Mouse (Mus musculus) stomach, postnatal 0 days (tissue): ENCODE measurements around the gene Lama4. TPM values are rescaled to one million over a fixed set of nuclear protein-coding genes. Genes with fewer than 3 reads are reported as not detected.

ENCODE experiments used
- ATAC-seq: fragments of 200-750 bp; cut with Nextera tagmentation; 2 replicates; pipeline ENCODE4 v1.8.0; 2017; ENCODE audit not compliant: low FRiP score, low TSS enrichment
- DNase-seq: peaks from one replicate; pipeline ENCODE4 v3.0.0-alpha.2; 2016; ENCODE audit warnings: low spot score
- H3K27ac ChIP-seq: fragments of 300-500 bp; sonication (generic); replicated peaks from 2 replicates; pipeline ENCODE4 v1.5.1; 2014; ENCODE audit warnings: mild to moderate bottlenecking, control low read depth
- H3K27me3 ChIP-seq: fragments of 300-500 bp; sonication (generic); 2 replicates; pipeline ENCODE4 v1.6.1; 2014; ENCODE audit warnings: low read length; ENCODE audit not compliant: control insufficient read depth, insufficient read depth
- H3K36me3 ChIP-seq: fragments of 300-500 bp; sonication (generic); 2 replicates; pipeline ENCODE4 v1.6.1; 2014; ENCODE audit warnings: low read length, mixed read lengths; ENCODE audit not compliant: control insufficient read depth, insufficient read depth
- H3K4me1 ChIP-seq: fragments of 300-500 bp; sonication (generic); replicated peaks from 2 replicates; pipeline ENCODE4 v1.6.1; 2014; ENCODE audit warnings: antibody characterized with exemption; ENCODE audit not compliant: control insufficient read depth, insufficient read depth
- H3K4me2 ChIP-seq: fragments of 300-500 bp; sonication (generic); replicated peaks from 2 replicates; pipeline ENCODE4 v1.6.1; 2014; ENCODE audit warnings: low read depth, mild to moderate bottlenecking, control low read depth, moderate library complexity
- H3K4me3 ChIP-seq: fragments of 300-500 bp; sonication (generic); 2 replicates; pipeline ENCODE4 v1.5.1; 2014; ENCODE audit warnings: low read depth, low read length, control low read depth
- H3K9ac ChIP-seq: fragments of 300-500 bp; sonication (generic); 2 replicates; pipeline ENCODE4 v1.6.1; 2014; ENCODE audit warnings: mild to moderate bottlenecking, low read length, control low read depth, mixed read lengths
- H3K9me3 ChIP-seq: fragments of 300-500 bp; sonication (generic); 2 replicates; pipeline ENCODE4 v1.6.1; 2016; ENCODE audit warnings: low read length; ENCODE audit not compliant: control insufficient read depth
- CTCF ChIP-seq: IDR thresholded peaks from 2 replicates; pipeline ENCODE4 v1.5.1; 2016; ENCODE audit warnings: antibody characterized with exemption, low read depth, mild to moderate bottlenecking, moderate library complexity
- EP300 ChIP-seq: optimal IDR thresholded peaks from 2 replicates; pipeline ENCODE3; 2016; ENCODE audit warnings: antibody characterized with exemption
- WGBS: fragments of 180-500 bp; shearing (Covaris S2); extraction: QIAGEN DNeasy Blood & Tissue Kit; methylation state at CpG from one replicate; pipeline ENCODE4 v1.1.7; 2014; 5-methylcytosine and 5-hydroxymethylcytosine counted together
- polyA plus RNA-seq: library from polyadenylated mRNA; unstranded; fragments of >200 nt; fragmentation: Nextera tagmentation; extraction: Ambion mirVana; gene quantifications from 2 replicates; pipeline ENCODE4 v1.2.1, GENCODE M21; 2015

Gene Lama4
- polyA plus RNA-seq, 1 experiment from 2014 or later = 27.6 TPM

DNA sequence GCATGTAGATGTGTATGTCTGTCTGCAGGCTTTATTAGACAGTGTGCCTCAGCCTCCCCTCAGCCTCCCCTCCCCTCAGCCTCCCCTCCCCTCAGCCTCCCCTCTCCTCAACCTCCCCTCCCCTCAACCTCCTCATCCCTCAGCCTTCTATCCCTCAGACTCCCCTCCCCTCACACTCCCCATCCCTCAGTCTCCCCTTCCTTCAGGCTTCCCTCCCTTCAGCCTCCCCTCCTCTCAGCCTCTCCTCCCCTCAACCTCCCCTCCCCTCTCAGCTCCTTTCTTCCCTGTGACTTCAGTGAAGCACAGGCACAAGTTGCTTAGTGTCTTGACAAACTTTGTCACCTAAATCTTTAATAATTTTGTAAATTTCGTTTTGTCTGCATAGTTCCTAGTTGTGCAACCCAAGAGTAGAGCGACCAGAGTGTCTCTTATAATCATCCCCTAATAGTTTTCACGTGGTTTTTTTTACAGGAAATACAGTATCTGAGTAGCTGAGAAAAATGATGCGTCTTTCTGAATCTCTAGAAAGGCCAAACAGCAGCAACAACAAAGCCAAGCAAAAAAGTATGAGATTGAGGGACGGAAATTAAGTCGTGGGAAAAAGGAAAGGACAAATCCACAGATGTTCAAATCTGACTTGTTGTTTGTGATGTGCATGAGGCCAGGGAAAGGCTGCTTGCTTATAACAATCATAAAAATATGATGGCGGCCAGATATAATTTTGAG lies 7.1 kb downstream of the Lama4 start:
- DNase-seq = no peak
- Histone ChIP-seq H3K9ac (no peak overlapping the region), H3K27me3 (no peaks in the 10 kb centered on the region), H3K9me3 (no peaks in the 10 kb centered on the region), H3K4me3 (no peak overlapping the region), H3K4me1 (0 out of 2 replicates have a peak, but pooled peaks cover 3% of the 10 kb centered on the region), H3K36me3 (no peaks in the 10 kb centered on the region), H3K27ac (no peak overlapping the region), H3K4me2 (no peak overlapping the region)
- WGBS = 47% methylated on average over 7 of the region's 7 CpGs
- no peak for ATAC-seq
- TF ChIP-seq EP300 = no peak
- TF ChIP-seq CTCF = no peak

DNA sequence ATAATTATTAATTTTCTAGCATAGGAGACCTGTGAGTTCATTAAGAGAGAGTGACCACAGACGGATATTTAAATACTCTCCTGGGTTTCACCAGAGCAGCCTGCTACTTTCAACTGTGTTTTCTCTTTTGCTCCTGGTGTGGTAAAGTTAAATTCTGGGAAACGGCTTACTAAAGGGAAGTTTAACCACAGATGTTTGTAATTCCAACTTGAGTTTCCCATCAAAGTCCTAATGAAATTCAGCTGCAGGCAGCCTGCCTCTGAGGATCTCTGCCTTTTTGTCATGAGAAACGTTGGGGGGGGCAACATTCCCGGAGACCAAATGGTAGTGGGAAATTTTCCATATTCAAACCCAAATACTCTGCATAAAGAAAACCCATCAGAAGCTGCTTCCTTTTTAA lies 7.7 kb downstream of the Lama4 start:
- TF ChIP-seq CTCF (no peak), EP300 (no peak)
- ATAC-seq (no peak), DNase-seq (no peak)
- Histone ChIP-seq H3K27me3 (no peaks in the 10 kb centered on the region), H3K4me3 (no peak overlapping the region), H3K36me3 (no peaks in the 10 kb centered on the region), H3K9ac (no peak overlapping the region), H3K9me3 (no peaks in the 10 kb centered on the region), H3K4me1 (0 out of 2 replicates have a peak, but pooled peaks cover 3% of the 10 kb centered on the region), H3K4me2 (no peak overlapping the region), H3K27ac (no peak overlapping the region; the same call in 1 of the 2 replicates)
- WGBS = 40% methylated on average over 4 of the region's 4 CpGs

DNA sequence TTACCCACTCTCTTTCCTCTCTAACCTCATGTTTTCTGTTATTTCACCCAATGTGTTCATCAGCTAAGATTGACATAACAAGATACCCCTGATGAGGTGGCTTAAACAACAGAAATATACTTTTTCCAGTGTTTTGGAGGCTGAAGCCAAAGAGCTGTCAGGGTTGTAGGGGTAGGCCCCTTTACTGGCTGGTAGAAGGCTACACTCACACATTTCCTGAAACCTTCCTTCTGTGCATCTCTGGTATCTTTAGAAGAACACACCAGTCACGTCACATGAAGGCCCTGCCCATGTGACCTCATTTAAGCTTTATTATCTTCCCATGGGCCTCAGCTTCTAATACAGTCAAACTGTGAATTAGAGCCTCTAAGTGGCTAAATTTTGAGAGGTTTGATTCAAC lies 12.9 kb downstream of the Lama4 start:
- Histone ChIP-seq H3K4me3 (no peak overlapping the region), H3K4me2 (no peak overlapping the region), H3K9ac (no peak overlapping the region), H3K4me1 (0 out of 2 replicates have a peak, but pooled peaks cover 2% of the 10 kb centered on the region), H3K36me3 (no peaks in the 10 kb centered on the region), H3K9me3 (no peaks in the 10 kb centered on the region), H3K27ac (no peak overlapping the region), H3K27me3 (no peaks in the 10 kb centered on the region)
- no peak for DNase-seq
- ATAC-seq = no peak
- 54% methylated on average over 1 of the region's 1 CpGs for WGBS
- TF ChIP-seq CTCF (no peak), EP300 (no peak)

- DNase-seq = no peak
- Histone ChIP-seq H3K4me2 (no peak overlapping the region), H3K9me3 (no peaks in the 10 kb centered on the region), H3K27ac (no peak overlapping the region), H3K4me3 (no peak overlapping the region), H3K27me3 (no peaks in the 10 kb centered on the region), H3K36me3 (no peaks in the 10 kb centered on the region), H3K4me1 (peaks cover 2% of the 10 kb centered on the region; the same call in 1 of the 2 replicates), H3K9ac (no peak overlapping the region)
- 51% methylated on average over 5 of the region's 5 CpGs for WGBS
- no peak for TF ChIP-seq CTCF
- no peak for TF ChIP-seq EP300
- no peak for ATAC-seq
Observed at GRCm38 (mm10) chr10:38979699-38980098, 14.4 kb downstream of the Lama4 start.

- Histone ChIP-seq H3K9ac (no peak overlapping the region), H3K27ac (no peak overlapping the region), H3K4me1 (peaks cover 2% of the 10 kb centered on the region; the same call in 1 of the 2 replicates), H3K4me2 (no peak overlapping the region), H3K36me3 (no peaks in the 10 kb centered on the region), H3K9me3 (no peaks in the 10 kb centered on the region), H3K27me3 (no peaks in the 10 kb centered on the region), H3K4me3 (no peak overlapping the region)
- TF ChIP-seq EP300 = no peak
- no peak for TF ChIP-seq CTCF
- ATAC-seq (no peak), DNase-seq (no peak)
- 52% methylated on average over 3 of the region's 3 CpGs for WGBS
Observed at GRCm38 (mm10) chr10:38980980-38981379, 15.7 kb downstream of the Lama4 start.

- 0 out of 2 replicates have a peak overlapping the region, but pooled peaks have one; percentile 12 for H3K4me2 ChIP-seq
- no peaks in the 10 kb centered on the region for H3K36me3 ChIP-seq
- no peak overlapping the region for H3K9ac ChIP-seq
- H3K4me1 ChIP-seq = no peaks in the 10 kb centered on the region; the same call in 1 of the 2 replicates
- 18% methylated on average over 4 of the region's 4 CpGs for WGBS
- ATAC-seq = no peak
- H3K4me3 ChIP-seq = no peak overlapping the region
- DNase-seq = no peak
- no peak overlapping the region; the same call in 1 of the 2 replicates for H3K27ac ChIP-seq
- TF ChIP-seq CTCF (no peak), EP300 (no peak)
- no peaks in the 10 kb centered on the region for H3K27me3 ChIP-seq
- no peaks in the 10 kb centered on the region for H3K9me3 ChIP-seq
Observed at GRCm38 (mm10) chr10:38984358-38985075, 19.2 kb downstream of the Lama4 start.
